Mouse (Mus musculus): ENCODE results near the gene Tom1l1. TPM values are rescaled to one million over a fixed set of nuclear protein-coding genes. Genes with fewer than 3 reads are reported as not detected.

Tom1l1 gene
- polyA plus RNA-seq, 1 experiment from 2014 or later, result 31.2 TPM

GRCm38 (mm10) chr11:90616431-90616830 lies 71.7 kb downstream of the Tom1l1 start:
- Histone ChIP-seq H3K9ac (ENCODE audit: low read length) (no peak overlapping the region), H3K27me3 (ENCODE audit: control insufficient read depth, insufficient read depth, low read length) (no peaks in the 10 kb centered on the region), H3K36me3 (ENCODE audit: control insufficient read depth, insufficient read depth) (no peaks in the 10 kb centered on the region), H3K4me1 (ENCODE audit: control insufficient read depth, insufficient read depth, low read length) (peaks cover 5% of the 10 kb centered on the region), H3K9me3 (replicated peaks; ENCODE audit: control insufficient read depth, low read length) (no peaks in the 10 kb centered on the region), H3K27ac (ENCODE audit: low read length) (no peak overlapping the region), H3K4me2 (ENCODE audit: low read depth, low read length) (no peak overlapping the region), H3K4me3 (ENCODE audit: low read length) (no peak overlapping the region)
- ATAC-seq (replicated peaks; ENCODE audit: extremely low read depth, insufficient read depth, low FRiP score), result no peak

- no peaks in the 10 kb centered on the region for H3K36me3 ChIP-seq (ENCODE audit: control insufficient read depth, insufficient read depth)
- H3K4me3 ChIP-seq (ENCODE audit: low read length), result no peak overlapping the region
- no peak overlapping the region for H3K27ac ChIP-seq (ENCODE audit: low read length)
- peaks cover 5% of the 10 kb centered on the region for H3K4me1 ChIP-seq (ENCODE audit: control insufficient read depth, insufficient read depth, low read length)
- H3K9me3 ChIP-seq (replicated peaks; ENCODE audit: control insufficient read depth, low read length), result no peaks in the 10 kb centered on the region
- no peak overlapping the region for H3K4me2 ChIP-seq (ENCODE audit: low read depth, low read length)
- WGBS, result 55% methylated on average over 6 of the region's 6 CpGs
- H3K27me3 ChIP-seq (ENCODE audit: control insufficient read depth, insufficient read depth, low read length), result no peaks in the 10 kb centered on the region
- no peak for ATAC-seq (replicated peaks; ENCODE audit: extremely low read depth, insufficient read depth, low FRiP score)
- H3K9ac ChIP-seq (ENCODE audit: low read length), result no peak overlapping the region
Observed at GRCm38 (mm10) chr11:90614743-90615142, 73.4 kb downstream of the Tom1l1 start.

GRCm38 (mm10) chr11:90612118-90612517 lies 76.0 kb downstream of the Tom1l1 start:
- Histone ChIP-seq H3K4me1 (ENCODE audit: control insufficient read depth, insufficient read depth, low read length) (peaks cover 5% of the 10 kb centered on the region), H3K9me3 (replicated peaks; ENCODE audit: control insufficient read depth, low read length) (no peaks in the 10 kb centered on the region), H3K9ac (ENCODE audit: low read length) (no peak overlapping the region), H3K36me3 (ENCODE audit: control insufficient read depth, insufficient read depth) (no peaks in the 10 kb centered on the region; the same call in 1 of the 2 replicates), H3K27me3 (ENCODE audit: control insufficient read depth, insufficient read depth, low read length) (no peaks in the 10 kb centered on the region), H3K4me2 (ENCODE audit: low read depth, low read length) (no peak overlapping the region), H3K27ac (ENCODE audit: low read length) (no peak overlapping the region), H3K4me3 (ENCODE audit: low read length) (no peak overlapping the region)
- ATAC-seq (replicated peaks; ENCODE audit: extremely low read depth, insufficient read depth, low FRiP score), result no peak

- 87% methylated on average over 2 of the region's 2 CpGs for WGBS
- peaks cover 2% of the 10 kb centered on the region; the same call in 1 of the 2 replicates for H3K36me3 ChIP-seq (ENCODE audit: control insufficient read depth, insufficient read depth)
- no peak for ATAC-seq (replicated peaks; ENCODE audit: extremely low read depth, insufficient read depth, low FRiP score)
Observed at GRCm38 (mm10) chr11:90603066-90603465, 85.1 kb downstream of the Tom1l1 start.

GRCm38 (mm10) chr11:90595826-90596225 lies 92.3 kb downstream of the Tom1l1 start:
- Histone ChIP-seq H3K27me3 (ENCODE audit: control insufficient read depth, insufficient read depth, low read length) (no peaks in the 10 kb centered on the region), H3K4me2 (ENCODE audit: low read depth, low read length) (no peak overlapping the region), H3K36me3 (ENCODE audit: control insufficient read depth, insufficient read depth) (peaks cover 12% of the 10 kb centered on the region), H3K4me3 (ENCODE audit: low read length) (no peak overlapping the region), H3K4me1 (ENCODE audit: control insufficient read depth, insufficient read depth, low read length) (no peaks in the 10 kb centered on the region), H3K27ac (ENCODE audit: low read length) (no peak overlapping the region), H3K9ac (ENCODE audit: low read length) (no peak overlapping the region), H3K9me3 (replicated peaks; ENCODE audit: control insufficient read depth, low read length) (no peaks in the 10 kb centered on the region)
- ATAC-seq (replicated peaks; ENCODE audit: extremely low read depth, insufficient read depth, low FRiP score), result no peak
- WGBS, result 90% methylated on average over 1 of the region's 1 CpGs

More at GRCm38 (mm10) chr11:90603066-90603465, 85.1 kb downstream of the Tom1l1 start:
- H3K4me1 ChIP-seq (ENCODE audit: control insufficient read depth, insufficient read depth, low read length), result no peaks in the 10 kb centered on the region
- no peaks in the 10 kb centered on the region for H3K9me3 ChIP-seq (replicated peaks; ENCODE audit: control insufficient read depth, low read length)
- no peak overlapping the region for H3K4me3 ChIP-seq (ENCODE audit: low read length)
- H3K27ac ChIP-seq (ENCODE audit: low read length), result no peak overlapping the region
- H3K9ac ChIP-seq (ENCODE audit: low read length), result no peak overlapping the region
- H3K27me3 ChIP-seq (ENCODE audit: control insufficient read depth, insufficient read depth, low read length), result no peaks in the 10 kb centered on the region
- H3K4me2 ChIP-seq (ENCODE audit: low read depth, low read length), result no peak overlapping the region

Other genes with a start within 250 kb of the Tom1l1 start
- 11.6 and 12.1 TPM in 2 replicates for gene Stxbp4, start 50.3 kb downstream of the Tom1l1 start, polyA plus RNA-seq (2015; fragmentation: Nextera tagmentation; extraction: Ambion mirVana)
- gene Cox11, start 50.2 kb downstream of the Tom1l1 start, polyA plus RNA-seq (2015; fragmentation: Nextera tagmentation; extraction: Ambion mirVana), result 40.4 and 41.0 TPM in 2 replicates